Mouse (Mus musculus): Measurements from ENCODE around the gene Gm5148. TPM values are rescaled to one million over a fixed set of nuclear protein-coding genes. Genes with fewer than 3 reads are reported as not detected.

Gm5148 gene
- total RNA-seq, 2 experiments from 2014 or later: 3.9 to 4.8 TPM

DNA sequence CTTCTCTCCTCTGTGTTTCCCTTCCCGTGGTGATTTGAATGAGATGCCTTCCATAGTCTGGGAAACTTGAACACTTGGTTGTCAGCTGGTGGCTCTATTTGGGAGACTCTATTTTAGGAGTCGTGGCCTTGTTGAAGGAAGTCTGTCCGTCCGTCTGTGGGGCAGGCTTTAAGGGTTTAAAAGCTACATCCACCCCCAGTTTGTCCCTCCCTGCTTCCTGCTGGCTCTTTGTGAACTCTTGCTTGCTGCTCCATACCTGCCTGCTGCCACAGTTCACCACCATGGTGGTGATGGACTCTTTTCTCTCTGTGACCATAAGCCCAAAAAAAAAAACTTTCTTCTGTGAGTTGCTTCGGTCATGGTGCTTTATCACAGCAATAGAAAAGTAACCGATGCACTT, 21.2 kb downstream of the Gm5148 start:
- DNase-seq (ENCODE audit: low spot score in 2 of 2): no peak

GRCm38 (mm10) chr3:37693552-37693951, 30.7 kb downstream of the Gm5148 start:
- no peak for DNase-seq (ENCODE audit: low spot score in 2 of 2)

DNA sequence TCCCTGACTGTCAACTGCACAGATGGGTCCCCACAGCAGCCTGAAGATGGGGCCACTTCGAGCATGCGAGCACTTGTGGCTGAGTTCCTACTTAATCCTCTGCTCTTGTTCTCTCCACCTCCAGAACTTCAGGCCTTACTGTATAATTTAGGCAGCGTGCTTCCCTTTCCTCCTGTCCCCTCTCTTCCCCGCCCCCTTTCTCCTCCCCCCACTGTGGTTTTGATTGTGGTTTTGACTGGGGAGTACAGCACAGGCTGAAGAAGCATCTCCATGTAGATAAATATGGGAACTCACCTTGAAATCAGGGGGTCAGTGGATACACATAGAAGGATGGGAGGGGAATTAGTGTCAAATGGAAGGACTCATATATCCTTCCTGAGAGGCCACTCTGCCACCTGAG, 31.3 kb downstream of the Gm5148 start:
- no peak for DNase-seq (ENCODE audit: low spot score in 2 of 2)

GRCm38 (mm10) chr3:37687158-37687980, 36.9 kb downstream of the Gm5148 start:
- DNase-seq (ENCODE audit: low spot score in 2 of 2): peak; percentile 24 to 62

GRCm38 (mm10) chr3:37686751-37687150, 37.5 kb downstream of the Gm5148 start:
- DNase-seq (ENCODE audit: low spot score in 2 of 2): peak in 1 of 2 experiments; percentile 6

- no peak for DNase-seq (ENCODE audit: low spot score in 2 of 2)
These were observed 38.1 kb downstream of the Gm5148 start for GRCm38 (mm10) chr3:37686219-37686618.

- no peak for DNase-seq (ENCODE audit: low spot score in 2 of 2)
These were observed 48.0 kb downstream of the Gm5148 start for GRCm38 (mm10) chr3:37676291-37676690.

DNA sequence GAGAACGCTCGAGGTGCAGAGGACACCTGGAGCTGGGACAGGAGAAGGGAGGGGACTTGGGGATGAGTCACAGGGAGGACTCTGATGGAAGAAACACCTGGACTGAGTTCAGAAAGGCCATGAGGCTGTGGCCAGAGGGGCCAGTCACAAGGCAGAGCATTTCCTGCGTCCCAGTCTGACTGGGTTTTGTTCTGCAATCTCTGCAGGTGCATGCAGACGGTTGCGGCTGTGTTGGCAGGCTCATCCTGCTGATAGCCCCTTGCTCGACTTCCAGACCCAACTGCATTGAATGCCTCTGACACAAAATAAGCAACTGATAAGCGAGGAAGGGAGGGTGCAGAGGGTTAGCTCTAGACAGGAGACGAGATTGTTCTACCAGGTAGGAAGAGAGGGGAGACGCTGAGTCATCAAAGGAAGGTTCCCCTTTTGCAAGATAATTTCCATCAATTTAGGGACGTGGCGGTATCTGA, 49.2 kb downstream of the Gm5148 start:
- no peak for DNase-seq (ENCODE audit: low spot score in 2 of 2)

- DNase-seq (ENCODE audit: low spot score in 2 of 2): no peak
These were observed 50.6 kb downstream of the Gm5148 start for GRCm38 (mm10) chr3:37673513-37674261.

DNA sequence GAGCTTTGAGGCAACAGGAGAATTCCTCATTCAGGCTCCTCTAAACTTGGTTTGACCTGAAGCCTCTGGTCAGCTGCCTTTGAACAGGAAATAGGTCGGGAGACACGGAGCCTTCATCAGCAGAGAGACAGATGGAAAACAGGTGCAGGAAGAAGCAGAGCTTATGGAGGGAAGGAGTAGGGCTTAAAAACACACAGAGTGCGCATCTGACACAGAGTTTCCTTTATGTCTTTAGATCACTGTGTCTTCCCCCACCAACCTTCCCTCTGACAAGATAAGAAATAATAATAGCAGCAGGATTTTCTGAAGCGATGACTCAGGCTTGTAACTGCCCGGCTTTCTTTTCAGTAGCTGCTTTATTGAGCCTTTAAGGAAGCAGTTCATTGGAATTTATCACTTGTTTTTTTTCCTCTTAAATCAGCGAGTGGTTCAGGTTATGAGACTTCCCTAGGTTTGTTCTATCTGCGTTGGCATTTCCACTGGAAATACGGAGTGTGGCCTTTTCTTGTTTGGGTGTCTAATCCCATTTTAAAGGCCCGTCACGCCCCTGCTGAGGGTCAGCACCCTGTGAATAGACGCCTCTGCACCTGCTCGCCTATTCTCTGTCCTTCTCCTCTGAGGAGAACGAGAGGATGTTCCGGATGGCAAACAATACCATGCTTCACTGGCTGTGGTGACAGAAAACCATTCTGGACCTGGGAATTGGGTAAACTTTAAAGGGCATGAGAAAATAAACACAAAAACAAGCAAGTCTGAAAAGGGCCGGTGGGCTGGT, 51.8 kb downstream of the Gm5148 start:
- DNase-seq (ENCODE audit: low spot score in 2 of 2): no peak

GRCm38 (mm10) chr3:37669100-37669499, 55.2 kb downstream of the Gm5148 start:
- DNase-seq (ENCODE audit: low spot score in 2 of 2): no peak

DNA sequence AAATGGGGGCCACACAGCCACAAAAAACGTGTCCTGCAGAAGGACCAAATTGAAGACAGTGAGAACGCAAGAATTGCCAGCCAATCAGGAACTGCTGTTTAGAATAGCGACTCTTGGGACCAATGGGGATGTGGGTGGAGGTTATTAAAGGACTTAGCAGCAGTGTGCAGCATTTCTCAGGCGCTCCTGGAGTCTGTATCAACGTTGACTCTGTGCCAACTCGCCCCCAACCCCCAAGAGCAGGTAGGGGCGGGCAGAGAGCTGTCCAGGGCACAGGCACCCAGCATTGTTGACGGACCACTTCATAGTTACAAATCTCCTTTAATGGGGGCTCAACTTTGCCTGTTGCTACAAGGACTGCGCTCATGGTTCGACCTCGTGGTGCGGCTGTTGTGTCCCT, 55.6 kb downstream of the Gm5148 start:
- no peak for DNase-seq (ENCODE audit: low spot score in 2 of 2)

- no peak for DNase-seq (ENCODE audit: low spot score in 2 of 2)
These were observed 56.6 kb downstream of the Gm5148 start for GRCm38 (mm10) chr3:37667736-37668135.

DNA sequence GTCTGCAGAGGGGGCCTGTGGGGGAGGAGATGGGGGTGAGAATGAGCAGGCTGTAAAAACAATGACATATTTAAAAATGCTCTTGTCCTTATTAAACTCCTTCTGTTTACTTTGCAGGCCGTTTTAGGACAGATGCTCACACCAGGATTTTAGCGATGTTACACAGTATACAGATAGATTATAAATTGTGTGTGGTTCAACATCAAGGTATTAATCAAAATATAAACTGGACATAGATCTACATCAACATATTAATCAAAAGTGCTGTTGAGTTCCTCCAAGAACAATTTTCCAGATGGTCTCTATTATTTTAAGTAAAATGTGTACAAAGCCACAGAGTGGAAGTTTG, 57.2 kb downstream of the Gm5148 start:
- no peak for DNase-seq (ENCODE audit: low spot score in 2 of 2)

DNA sequence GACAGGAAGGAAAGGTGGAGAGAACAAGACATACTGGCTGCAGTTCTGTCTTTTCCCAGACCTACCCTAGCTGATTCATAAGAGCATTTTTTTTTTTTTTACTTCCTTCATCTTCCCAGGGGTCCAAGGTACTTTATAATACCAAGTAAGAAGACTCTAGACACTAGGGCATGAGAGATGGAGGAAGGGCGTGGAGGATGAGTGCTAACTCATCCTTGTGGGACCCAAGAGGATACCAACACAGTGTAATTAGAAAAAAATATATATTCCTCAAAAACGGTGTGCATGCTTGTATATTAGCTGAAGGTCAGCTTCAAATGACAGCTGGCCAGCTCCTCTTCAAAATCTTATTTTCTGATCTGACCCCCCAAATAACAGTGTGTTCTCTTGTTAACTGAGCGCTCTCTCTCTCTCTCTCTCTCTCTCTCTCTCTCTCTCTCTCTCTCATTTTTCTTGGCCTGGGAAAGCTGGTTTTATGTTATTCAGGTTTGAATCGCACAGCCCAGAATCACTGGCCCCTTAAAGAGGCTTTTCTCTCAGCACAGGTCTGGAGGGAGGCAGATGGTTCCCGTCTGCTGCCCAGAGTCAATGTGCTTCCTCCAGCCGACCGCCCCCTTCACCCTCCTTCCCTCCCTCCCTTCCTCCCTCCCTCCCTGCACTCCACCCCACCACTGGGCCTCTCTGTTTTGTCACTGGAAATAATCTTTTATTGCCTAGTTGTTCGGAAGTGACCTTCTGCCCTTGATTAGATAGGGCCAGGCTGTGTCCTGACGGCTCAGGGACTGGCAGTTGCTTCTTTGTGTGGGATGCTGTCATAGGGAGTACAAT, 57.8 kb downstream of the Gm5148 start:
- DNase-seq (ENCODE audit: low spot score in 2 of 2): no peak

Other genes with a start within 250 kb of the Gm5148 start
- gene Spry1, start 84.5 kb downstream of the Gm5148 start, total RNA-seq (2021): 10 to 100 TPM in 1 of 2 experiments, 1 to 10 TPM in 1; 9.7 to 10.8 TPM